Mouse (Mus musculus): ENCODE data around the gene Anapc15. TPM values are rescaled to one million over a fixed set of nuclear protein-coding genes. Genes with fewer than 3 reads are reported as not detected.

The Anapc15 gene
- total and polyA plus RNA-seq, 3 experiments, result 20.5 to 128 (median 63.3) TPM

DNA sequence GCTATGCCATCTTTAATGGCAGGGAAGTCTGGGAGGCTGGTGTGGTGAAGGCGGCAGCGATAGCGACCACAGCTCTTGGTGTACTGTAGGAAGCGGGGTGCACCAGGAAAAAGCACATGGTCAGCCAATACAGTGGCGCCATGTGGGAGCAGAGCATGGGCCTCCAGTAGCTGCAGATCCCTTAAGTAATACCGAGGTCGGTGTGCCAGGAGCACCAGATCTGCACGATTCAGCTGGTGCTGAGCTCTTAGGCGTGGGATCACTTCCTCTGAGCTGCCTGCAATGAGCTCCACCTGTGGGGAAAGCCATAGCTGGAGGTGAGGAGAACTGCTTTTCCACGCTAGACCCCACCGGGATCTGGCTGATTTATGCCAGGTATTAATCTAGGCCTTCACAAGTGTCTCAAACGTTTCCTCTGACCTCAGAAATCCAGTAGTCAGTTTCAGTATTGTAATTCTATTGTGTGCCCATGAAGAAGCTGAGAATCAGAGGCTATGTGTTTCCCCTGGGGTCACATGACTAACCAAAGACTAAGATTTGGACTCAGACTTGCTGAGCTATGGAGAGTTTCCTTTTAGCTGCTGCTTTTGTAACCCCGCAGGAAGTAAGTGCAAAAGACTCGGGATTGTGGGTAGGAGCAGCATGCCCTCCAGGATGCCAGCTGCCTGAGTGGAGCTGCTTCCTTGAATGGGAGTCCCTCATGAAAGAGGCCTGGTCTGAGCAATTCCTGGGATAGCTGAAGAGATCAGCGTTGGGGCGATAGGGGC, 37.0 kb downstream of the Anapc15 start:
- peaks cover 57% of the 10 kb centered on the region for H3K36me3 ChIP-seq (replicated peaks)
- peaks cover 26% of the 10 kb centered on the region for H3K4me1 ChIP-seq (ENCODE audit: insufficient read depth, low read depth, low read length)
- no peaks in the 10 kb centered on the region for H3K9me3 ChIP-seq (replicated peaks)
- TF ChIP-seq GATA2 (IDR thresholded peaks at IDR 0.05; ENCODE audit: borderline replicate concordance, low read depth, low read length) (no peak), GATA1 (IDR thresholded peaks at IDR 0.05; ENCODE audit: borderline replicate concordance, low read length) (no peak), TAL1 (conservative IDR thresholded peaks at IDR 0.05; ENCODE audit: low read depth, low read length) (no peak), POLR2AphosphoS5 (IDR thresholded peaks at IDR 0.05; ENCODE audit: insufficient replicate concordance, low read depth, low read length) (no peak)
- no peaks in the 10 kb centered on the region for H3K27me3 ChIP-seq (ENCODE audit: insufficient read depth, low read length)
- H3K4me3 ChIP-seq (ENCODE audit: low read depth, low read length), result no peak overlapping the region
- ATAC-seq (ENCODE audit: extremely low read depth, insufficient number of reproducible peaks, low FRiP score, poor library complexity, severe bottlenecking) (no peak), DNase-seq (ENCODE audit: low spot score) (no peak)

DNA sequence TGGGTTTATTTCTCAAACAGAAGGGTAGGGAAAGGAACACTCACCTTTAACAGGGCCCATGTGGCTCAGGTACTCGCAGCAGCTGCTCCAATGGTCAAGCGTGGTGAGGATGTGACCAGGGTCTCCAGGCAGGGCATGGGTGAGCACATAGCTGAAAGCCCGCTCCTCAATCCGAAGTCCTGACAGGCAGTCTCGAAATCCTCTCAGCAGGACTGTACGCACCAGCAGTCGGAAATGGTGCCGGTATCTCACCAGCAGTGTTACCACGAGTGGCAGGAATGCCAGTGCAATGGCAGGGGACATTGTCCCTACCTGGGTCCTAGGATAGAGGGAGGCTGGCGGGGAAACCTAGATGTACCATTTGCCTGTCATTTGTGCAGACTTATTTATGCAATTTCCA, 38.5 kb downstream of the Anapc15 start:
- Histone ChIP-seq H3K4me3 (ENCODE audit: low read depth, low read length) (no peak overlapping the region), H3K27me3 (ENCODE audit: insufficient read depth, low read length) (no peaks in the 10 kb centered on the region), H3K4me1 (ENCODE audit: insufficient read depth, low read depth, low read length) (peaks cover 34% of the 10 kb centered on the region), H3K9me3 (replicated peaks) (no peaks in the 10 kb centered on the region), H3K36me3 (replicated peaks) (peaks cover 60% of the 10 kb centered on the region)
- TF ChIP-seq GATA2 (IDR thresholded peaks at IDR 0.05; ENCODE audit: borderline replicate concordance, low read depth, low read length), result no peak
- no peak for TF ChIP-seq CTCF (IDR thresholded peaks at IDR 0.05; ENCODE audit: low read depth, low read length)
- TF ChIP-seq GATA1 (IDR thresholded peaks at IDR 0.05; ENCODE audit: borderline replicate concordance, low read length), result no peak
- TF ChIP-seq POLR2AphosphoS5 (IDR thresholded peaks at IDR 0.05; ENCODE audit: insufficient replicate concordance, low read depth, low read length), result no peak
- TF ChIP-seq TAL1 (conservative IDR thresholded peaks at IDR 0.05; ENCODE audit: low read depth, low read length), result no peak
- ATAC-seq (ENCODE audit: extremely low read depth, insufficient number of reproducible peaks, low FRiP score, poor library complexity, severe bottlenecking) (no peak), DNase-seq (ENCODE audit: low spot score) (no peak)

DNA sequence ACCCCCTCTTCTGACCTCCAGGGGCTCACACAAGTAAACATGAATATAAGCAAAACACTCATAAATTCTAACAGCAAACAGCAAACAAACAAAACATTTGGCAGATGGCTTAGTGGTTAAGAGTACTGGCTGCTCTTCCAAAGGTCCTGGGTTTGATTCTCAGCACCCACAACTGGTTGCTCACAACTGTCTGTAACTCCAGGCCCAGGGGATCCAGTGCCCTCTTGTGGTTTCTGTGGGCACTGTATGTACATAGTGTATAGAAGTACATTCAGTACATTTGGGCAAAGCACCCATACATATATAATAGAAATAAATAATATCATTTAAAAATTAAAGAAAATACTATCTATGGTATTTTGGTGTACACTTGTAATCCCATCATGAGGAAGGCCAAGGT, 39.3 kb downstream of the Anapc15 start:
- Histone ChIP-seq H3K4me3 (ENCODE audit: low read depth, low read length) (no peak overlapping the region), H3K36me3 (replicated peaks) (peaks cover 64% of the 10 kb centered on the region), H3K9me3 (replicated peaks) (no peaks in the 10 kb centered on the region), H3K4me1 (ENCODE audit: insufficient read depth, low read depth, low read length) (peaks cover 34% of the 10 kb centered on the region), H3K27me3 (ENCODE audit: insufficient read depth, low read length) (no peaks in the 10 kb centered on the region)
- ATAC-seq (ENCODE audit: extremely low read depth, insufficient number of reproducible peaks, low FRiP score, poor library complexity, severe bottlenecking) (no peak), DNase-seq (ENCODE audit: low spot score) (no peak)
- no peak for TF ChIP-seq GATA2 (IDR thresholded peaks at IDR 0.05; ENCODE audit: borderline replicate concordance, low read depth, low read length)
- no peak for TF ChIP-seq TAL1 (conservative IDR thresholded peaks at IDR 0.05; ENCODE audit: low read depth, low read length)
- no peak for TF ChIP-seq GATA1 (IDR thresholded peaks at IDR 0.05; ENCODE audit: borderline replicate concordance, low read length)
- no peak for TF ChIP-seq POLR2AphosphoS5 (IDR thresholded peaks at IDR 0.05; ENCODE audit: insufficient replicate concordance, low read depth, low read length)
- TF ChIP-seq CTCF (IDR thresholded peaks at IDR 0.05; ENCODE audit: low read depth, low read length), result no peak

DNA sequence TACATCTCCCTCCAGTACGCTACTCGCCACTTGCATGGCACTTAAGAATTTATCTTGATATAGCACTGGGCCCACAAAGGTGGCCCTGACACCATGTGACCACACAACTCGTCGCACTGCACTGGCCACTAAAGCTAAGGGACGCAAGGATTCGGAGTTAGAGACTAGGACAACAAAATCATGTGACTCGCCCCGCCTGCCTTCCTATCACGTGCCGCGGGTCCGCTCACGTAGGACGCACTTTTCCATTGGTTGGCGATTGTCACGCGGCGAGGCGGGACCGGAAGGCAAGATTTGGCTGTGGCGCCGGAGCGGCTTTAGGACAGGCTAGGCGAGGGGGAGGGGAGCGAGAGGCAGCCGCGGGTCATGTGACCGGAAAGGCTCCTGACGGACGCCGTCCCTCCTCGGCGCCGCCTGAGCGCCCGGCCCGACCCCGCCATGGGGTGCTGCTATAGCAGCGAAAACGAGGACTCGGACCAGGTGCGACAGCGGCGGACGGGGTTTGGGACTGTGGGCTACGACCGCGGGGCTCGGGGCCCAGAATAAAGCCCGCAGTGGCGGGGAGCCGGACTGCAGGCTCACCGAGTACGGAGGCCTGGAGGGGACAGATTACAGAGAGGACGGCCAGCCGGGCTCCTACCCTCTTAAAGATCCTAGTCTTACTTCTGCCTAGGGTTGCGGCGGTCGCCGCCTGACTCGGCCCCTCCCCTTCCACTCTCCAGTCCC, 42.2 kb downstream of the Anapc15 start, which contains the start of gene Lamtor1:
Lamtor1 (plus strand) TSS at position 344 of the 726 bp plus-strand sequence.
- peak; percentile 98 for ATAC-seq (ENCODE audit: extremely low read depth, insufficient number of reproducible peaks, low FRiP score, poor library complexity, severe bottlenecking)
- TF ChIP-seq CTCF (IDR thresholded peaks at IDR 0.05; ENCODE audit: low read depth, low read length), result no peak
- no peak for TF ChIP-seq GATA2 (IDR thresholded peaks at IDR 0.05; ENCODE audit: borderline replicate concordance, low read depth, low read length)
- TF ChIP-seq POLR2AphosphoS5 (IDR thresholded peaks at IDR 0.05; ENCODE audit: insufficient replicate concordance, low read depth, low read length), result no peak
- no peak for TF ChIP-seq TAL1 (conservative IDR thresholded peaks at IDR 0.05; ENCODE audit: low read depth, low read length)
- TF ChIP-seq GATA1 (IDR thresholded peaks at IDR 0.05; ENCODE audit: borderline replicate concordance, low read length), result no peak

DNA sequence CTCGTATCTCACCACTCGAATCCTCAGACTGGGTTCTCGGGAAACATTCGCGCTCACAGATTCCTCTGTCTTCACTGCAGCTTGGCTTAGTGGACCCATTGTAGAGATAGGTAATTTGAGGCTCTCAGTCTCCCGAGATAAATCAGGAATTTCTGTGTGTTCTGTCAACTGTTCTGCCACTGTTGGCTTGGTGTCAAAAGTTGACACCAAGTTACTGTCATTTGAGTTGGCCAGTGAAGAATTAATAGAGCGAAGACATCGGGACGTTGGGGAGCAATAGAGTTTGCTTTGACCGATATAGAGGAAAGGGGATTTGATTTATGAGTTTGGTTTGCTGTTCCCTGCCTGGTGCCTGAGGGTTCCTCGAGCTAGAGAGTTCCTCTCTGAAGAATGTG, 42.8 kb downstream of the Anapc15 start, which contains the start of gene Tomt:
Tomt (minus strand) TSS at position 73 of the 395 bp plus-strand sequence.
- H3K4me3 ChIP-seq (ENCODE audit: low read depth, low read length), result peak within 1 kb of the TSS; percentile 80
- DNase-seq (ENCODE audit: low spot score) (no peak), ATAC-seq (ENCODE audit: extremely low read depth, insufficient number of reproducible peaks, low FRiP score, poor library complexity, severe bottlenecking) (no peak)
- no peaks in the 10 kb centered on the region for H3K9me3 ChIP-seq (replicated peaks)
- TF ChIP-seq CTCF (IDR thresholded peaks at IDR 0.05; ENCODE audit: low read depth, low read length) (no peak), GATA1 (IDR thresholded peaks at IDR 0.05; ENCODE audit: borderline replicate concordance, low read length) (no peak), POLR2AphosphoS5 (IDR thresholded peaks at IDR 0.05; ENCODE audit: insufficient replicate concordance, low read depth, low read length) (no peak), TAL1 (conservative IDR thresholded peaks at IDR 0.05; ENCODE audit: low read depth, low read length) (no peak), GATA2 (IDR thresholded peaks at IDR 0.05; ENCODE audit: borderline replicate concordance, low read depth, low read length) (no peak)
- peaks cover 48% of the 10 kb centered on the region for H3K4me1 ChIP-seq (ENCODE audit: insufficient read depth, low read depth, low read length)
- H3K36me3 ChIP-seq (replicated peaks), result peaks cover 64% of the 10 kb centered on the region
- no peaks in the 10 kb centered on the region for H3K27me3 ChIP-seq (ENCODE audit: insufficient read depth, low read length)

More for the DNA sequence above, 42.2 kb downstream of the Anapc15 start, which contains the start of gene Lamtor1:
- Histone ChIP-seq H3K36me3 (replicated peaks) (peaks cover 64% of the 10 kb centered on the region), H3K4me3 (ENCODE audit: low read depth, low read length) (peak within 1 kb of the TSS; percentile 80), H3K4me1 (ENCODE audit: insufficient read depth, low read depth, low read length) (peaks cover 48% of the 10 kb centered on the region), H3K27me3 (ENCODE audit: insufficient read depth, low read length) (no peaks in the 10 kb centered on the region), H3K9me3 (replicated peaks) (no peaks in the 10 kb centered on the region)
- DNase-seq (ENCODE audit: low spot score), result peak; percentile 94

DNA sequence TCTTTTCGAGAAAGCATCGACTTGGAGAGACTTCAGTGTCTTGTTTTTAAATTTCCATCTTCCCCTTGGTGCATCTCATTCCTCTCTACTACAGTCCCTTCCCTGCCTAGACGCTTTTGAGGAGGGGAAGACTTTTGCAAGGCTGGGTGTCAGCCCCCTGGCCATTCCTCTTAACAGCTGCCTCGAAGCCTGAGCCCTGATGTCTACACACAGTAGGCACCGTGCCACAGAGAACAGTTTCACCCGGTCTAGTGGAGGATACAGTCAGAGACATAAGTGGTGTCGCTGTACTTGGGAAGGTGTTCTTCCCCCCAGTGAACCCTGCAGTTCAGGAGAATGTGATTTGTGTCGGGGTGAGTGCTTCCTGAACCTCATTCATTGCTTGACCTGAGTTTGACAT, 43.2 kb downstream of the Anapc15 start:
- no peaks in the 10 kb centered on the region for H3K27me3 ChIP-seq (ENCODE audit: insufficient read depth, low read length)
- H3K4me1 ChIP-seq (ENCODE audit: insufficient read depth, low read depth, low read length), result peaks cover 48% of the 10 kb centered on the region
- H3K9me3 ChIP-seq (replicated peaks), result no peaks in the 10 kb centered on the region
- ATAC-seq (ENCODE audit: extremely low read depth, insufficient number of reproducible peaks, low FRiP score, poor library complexity, severe bottlenecking) (no peak), DNase-seq (ENCODE audit: low spot score) (no peak)
- peaks cover 64% of the 10 kb centered on the region for H3K36me3 ChIP-seq (replicated peaks)
- peak overlapping the region; percentile 80 for H3K4me3 ChIP-seq (ENCODE audit: low read depth, low read length)
- no peak for TF ChIP-seq TAL1 (conservative IDR thresholded peaks at IDR 0.05; ENCODE audit: low read depth, low read length)
- no peak for TF ChIP-seq CTCF (IDR thresholded peaks at IDR 0.05; ENCODE audit: low read depth, low read length)
- TF ChIP-seq GATA1 (IDR thresholded peaks at IDR 0.05; ENCODE audit: borderline replicate concordance, low read length), result no peak
- TF ChIP-seq POLR2AphosphoS5 (IDR thresholded peaks at IDR 0.05; ENCODE audit: insufficient replicate concordance, low read depth, low read length), result no peak
- TF ChIP-seq GATA2 (IDR thresholded peaks at IDR 0.05; ENCODE audit: borderline replicate concordance, low read depth, low read length), result no peak

Measured in G1E (cell line).